Mouse (Mus musculus): ENCODE data around the gene Tmem167b. TPM values are rescaled to one million over a fixed set of nuclear protein-coding genes. Genes with fewer than 3 reads are reported as not detected.

Tmem167b gene
- polyA plus RNA-seq, 1 experiment from 2014 or later = 38.3 TPM

Small RNA genes within 50 kb of the gene (microRNA-seq; reads per million reads assigned to microRNA genes)
- not detected for gene Gm22860

Other genes with a start within 250 kb of the Tmem167b start
- gene Mybphl, start 197.6 kb downstream of the Tmem167b start, polyA plus RNA-seq (2015; fragmentation: Nextera tagmentation; extraction: Ambion mirVana) = not detected in 2 replicates
- gene Psrc1, start 178.6 kb downstream of the Tmem167b start, polyA plus RNA-seq (2015; fragmentation: Nextera tagmentation; extraction: Ambion mirVana) = 34.9 and 38.9 TPM in 2 replicates
- gene Celsr2, start 146.9 kb downstream of the Tmem167b start, polyA plus RNA-seq (2015; fragmentation: Nextera tagmentation; extraction: Ambion mirVana) = 12.2 and 13.6 TPM in 2 replicates
- 124 and 142 TPM in 2 replicates for gene Sars, start 117.3 kb downstream of the Tmem167b start, polyA plus RNA-seq (2015; fragmentation: Nextera tagmentation; extraction: Ambion mirVana)
- 0.41 and 0.46 TPM in 2 replicates for gene 1700013F07Rik, start 28.3 kb downstream of the Tmem167b start, polyA plus RNA-seq (2015; fragmentation: Nextera tagmentation; extraction: Ambion mirVana)
- 33.7 and 45.1 TPM in 2 replicates for gene 5330417C22Rik, start 25.9 kb downstream of the Tmem167b start, polyA plus RNA-seq (2015; fragmentation: Nextera tagmentation; extraction: Ambion mirVana)
- gene Taf13, start 9.2 kb upstream of the Tmem167b start, polyA plus RNA-seq (2015; fragmentation: Nextera tagmentation; extraction: Ambion mirVana) = 43.5 and 44.7 TPM in 2 replicates
- 10.8 and 11.6 TPM in 2 replicates for gene Wdr47, start 28.8 kb upstream of the Tmem167b start, polyA plus RNA-seq (2015; fragmentation: Nextera tagmentation; extraction: Ambion mirVana)
- gene Clcc1, start 91.4 kb upstream of the Tmem167b start, polyA plus RNA-seq (2015; fragmentation: Nextera tagmentation; extraction: Ambion mirVana) = 79.7 and 86.4 TPM in 2 replicates
- 46.2 and 54.5 TPM in 2 replicates for gene Gpsm2, start 159.8 kb upstream of the Tmem167b start, polyA plus RNA-seq (2015; fragmentation: Nextera tagmentation; extraction: Ambion mirVana)
- gene Aknad1, start 177.2 kb upstream of the Tmem167b start, polyA plus RNA-seq (2015; fragmentation: Nextera tagmentation; extraction: Ambion mirVana) = 0.17 and 0.32 TPM in 2 replicates